Mouse (Mus musculus): ENCODE results near the gene Sipa1l2. TPM values are rescaled to one million over a fixed set of nuclear protein-coding genes. Genes with fewer than 3 reads are reported as not detected.

Gene Sipa1l2
- total and polyA plus RNA-seq, 2 experiments from 2014 or later, result 11.5 to 62.2 TPM

DNA sequence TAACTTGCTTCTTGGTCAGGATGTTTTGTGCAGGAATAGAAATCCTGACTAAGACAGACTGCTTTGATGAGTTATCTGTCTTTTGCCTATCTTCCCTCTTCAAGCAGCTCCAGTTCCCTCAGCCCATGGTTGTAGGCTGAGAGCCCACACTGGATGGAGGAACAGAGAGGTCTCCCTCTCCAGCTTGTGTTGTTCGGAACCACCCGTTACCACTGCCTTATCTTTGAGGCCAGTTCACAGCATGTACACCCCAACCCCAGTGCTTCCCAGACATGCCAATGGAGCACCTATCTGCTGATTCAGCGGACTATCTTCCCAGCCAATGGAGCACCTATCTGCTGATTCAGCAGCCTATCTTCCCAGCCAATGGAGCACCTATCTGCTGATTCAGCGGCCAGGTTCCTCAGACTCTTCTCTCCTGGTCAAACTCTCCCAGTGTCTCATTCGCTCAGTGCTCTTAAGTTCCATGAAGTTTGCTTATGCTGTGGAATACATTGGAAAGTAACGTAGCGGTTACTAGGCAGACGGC is 33.8 kb upstream of the Sipa1l2 start:
- Histone ChIP-seq H3K27me3 (ENCODE audit: insufficient read depth, low read length) (no peaks in the 10 kb centered on the region), H3K9ac (replicated peaks; ENCODE audit: low read length) (no peak overlapping the region), H3K4me3 (ENCODE audit: low read length) (no peak overlapping the region), H3K4me1 (ENCODE audit: insufficient read depth, low read length) (no peaks in the 10 kb centered on the region), H3K27ac (no peak overlapping the region), H3K4me2 (ENCODE audit: low read depth, low read length) (no peak overlapping the region), H3K9me3 (ENCODE audit: low read length) (no peaks in the 10 kb centered on the region), H3K36me3 (ENCODE audit: insufficient read depth, low read length) (no peaks in the 10 kb centered on the region)
- ATAC-seq, result no peak
- WGBS, result 89% methylated on average over 8 of the region's 8 CpGs
- TF ChIP-seq CTCF (IDR thresholded peaks at IDR 0.05; ENCODE audit: low read depth), result no peak
- DNase-seq (ENCODE audit: low spot score), result no peak

DNA sequence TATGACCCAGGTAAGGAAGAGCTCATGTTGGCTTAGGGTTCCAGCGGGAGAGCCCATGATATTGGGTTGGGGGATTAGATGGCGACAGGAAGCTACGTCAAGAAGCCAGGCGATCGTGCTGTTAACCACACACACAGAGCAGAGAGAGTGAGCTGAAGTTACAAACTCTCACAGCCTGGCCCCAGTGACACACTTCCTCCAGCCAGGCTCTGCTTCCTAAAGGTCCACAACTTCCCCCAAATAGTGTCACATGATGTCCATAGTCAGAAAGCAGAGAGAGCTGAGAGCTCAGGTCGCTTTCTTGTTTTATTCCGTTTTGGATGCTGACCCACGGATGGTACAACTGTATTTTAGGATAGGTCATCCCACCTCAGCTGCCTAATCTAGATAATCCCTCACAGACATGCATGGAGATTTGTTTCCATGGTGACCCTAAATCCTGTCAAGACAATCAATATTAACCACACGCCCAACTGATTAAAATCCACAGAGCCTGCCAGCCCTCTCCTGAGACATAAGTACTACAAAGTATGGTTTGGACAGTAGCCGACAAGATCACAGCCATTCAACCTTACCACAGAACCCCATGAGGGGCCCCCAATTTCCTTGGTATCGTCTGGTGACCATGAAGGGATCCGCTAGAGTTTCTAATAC is 30.6 kb upstream of the Sipa1l2 start:
- TF ChIP-seq CTCF (IDR thresholded peaks at IDR 0.05; ENCODE audit: low read depth), result no peak
- no peaks in the 10 kb centered on the region for H3K36me3 ChIP-seq (ENCODE audit: insufficient read depth, low read length)
- WGBS, result 71% methylated on average over 12 of the region's 12 CpGs

DNA sequence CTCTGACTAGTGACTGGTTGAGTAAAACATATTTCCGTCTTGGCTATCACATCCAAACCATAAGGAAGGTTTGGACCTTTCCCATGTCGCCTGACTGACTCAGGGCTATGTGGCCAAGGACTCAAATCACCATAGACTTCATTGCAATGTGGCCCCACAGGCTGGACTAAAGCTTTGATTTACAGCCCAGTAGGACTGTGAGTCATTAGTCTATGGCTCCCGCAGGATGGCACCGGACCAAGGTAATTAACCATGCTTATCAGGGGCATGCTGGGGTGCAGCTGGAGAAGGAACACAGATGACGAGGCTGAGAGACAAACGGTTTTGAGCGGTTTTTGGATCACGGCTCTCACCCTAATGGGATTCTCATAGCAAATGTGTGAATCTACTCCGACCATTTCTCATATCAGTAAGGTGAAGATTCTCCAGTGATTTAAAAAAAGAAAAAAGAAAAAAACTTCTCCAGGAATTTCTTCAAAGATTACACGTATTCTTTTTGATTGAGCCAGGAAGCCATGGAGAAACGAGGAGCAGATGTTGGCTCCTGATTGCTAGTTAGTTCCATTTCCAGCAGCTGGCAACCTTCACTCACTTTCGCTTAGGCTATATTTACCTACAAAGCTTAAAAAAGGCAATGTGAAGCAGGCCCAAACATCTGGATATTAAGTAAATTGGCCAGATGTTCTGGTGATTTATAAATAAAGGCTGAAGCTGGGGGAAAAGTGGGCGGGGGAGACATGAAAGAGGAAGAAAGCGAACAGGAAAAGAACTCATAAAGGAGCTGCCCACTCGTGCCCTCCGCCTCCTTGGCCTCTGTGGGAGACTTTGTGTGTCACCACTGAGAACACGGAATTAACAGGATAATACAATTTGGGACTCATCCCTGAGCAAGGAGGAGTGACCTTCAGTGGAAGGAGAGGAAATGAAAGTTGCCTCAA is 26.2 kb upstream of the Sipa1l2 start:
- no peak overlapping the region for H3K4me2 ChIP-seq (ENCODE audit: low read depth, low read length)

More for the DNA sequence above, 30.6 kb upstream of the Sipa1l2 start:
- Histone ChIP-seq H3K27me3 (ENCODE audit: insufficient read depth, low read length) (no peaks in the 10 kb centered on the region), H3K9me3 (ENCODE audit: low read length) (no peaks in the 10 kb centered on the region), H3K9ac (replicated peaks; ENCODE audit: low read length) (no peak overlapping the region), H3K4me1 (ENCODE audit: insufficient read depth, low read length) (no peaks in the 10 kb centered on the region), H3K4me2 (ENCODE audit: low read depth, low read length) (no peak overlapping the region), H3K27ac (no peak overlapping the region), H3K4me3 (ENCODE audit: low read length) (no peak overlapping the region)
- ATAC-seq (no peak), DNase-seq (ENCODE audit: low spot score) (no peak)

DNA sequence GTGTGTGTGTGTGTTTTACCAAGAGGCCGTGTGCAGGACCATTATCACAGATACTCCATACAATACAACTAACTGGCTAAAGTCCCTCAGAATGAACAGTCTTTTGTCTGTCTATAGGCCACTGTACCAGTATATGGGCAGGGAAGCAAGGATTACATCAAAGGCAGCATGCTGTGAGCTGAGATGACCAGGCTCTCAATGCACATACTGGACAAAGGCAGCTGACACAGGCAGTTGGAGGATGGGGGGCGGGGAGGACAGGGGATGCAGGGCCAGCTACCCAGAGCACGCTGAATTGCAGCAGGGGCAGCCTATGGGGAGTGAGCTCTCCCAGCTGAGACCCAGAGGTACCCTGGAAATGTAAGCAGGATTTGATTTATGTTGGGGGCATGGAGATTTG is 20.8 kb upstream of the Sipa1l2 start:
- H3K9ac ChIP-seq (replicated peaks; ENCODE audit: low read length), result no peak overlapping the region
- TF ChIP-seq CTCF (IDR thresholded peaks at IDR 0.05; ENCODE audit: low read depth), result no peak
- no peak overlapping the region for H3K4me2 ChIP-seq (ENCODE audit: low read depth, low read length)
- ATAC-seq, result no peak
- no peak overlapping the region for H3K4me3 ChIP-seq (ENCODE audit: low read length)
- no peaks in the 10 kb centered on the region for H3K9me3 ChIP-seq (ENCODE audit: low read length)
- H3K36me3 ChIP-seq (ENCODE audit: insufficient read depth, low read length), result no peaks in the 10 kb centered on the region
- no peaks in the 10 kb centered on the region for H3K27me3 ChIP-seq (ENCODE audit: insufficient read depth, low read length)
- no peak overlapping the region for H3K27ac ChIP-seq
- 34% methylated on average over 3 of the region's 3 CpGs for WGBS
- H3K4me1 ChIP-seq (ENCODE audit: insufficient read depth, low read length), result no peaks in the 10 kb centered on the region
- no peak for DNase-seq (ENCODE audit: low spot score)

More for the DNA sequence above, 26.2 kb upstream of the Sipa1l2 start:
- Histone ChIP-seq H3K27ac (no peak overlapping the region), H3K9ac (replicated peaks; ENCODE audit: low read length) (no peak overlapping the region), H3K27me3 (ENCODE audit: insufficient read depth, low read length) (no peaks in the 10 kb centered on the region), H3K4me1 (ENCODE audit: insufficient read depth, low read length) (no peaks in the 10 kb centered on the region), H3K4me3 (ENCODE audit: low read length) (no peak overlapping the region), H3K9me3 (ENCODE audit: low read length) (no peaks in the 10 kb centered on the region), H3K36me3 (ENCODE audit: insufficient read depth, low read length) (no peaks in the 10 kb centered on the region)
- TF ChIP-seq CTCF (IDR thresholded peaks at IDR 0.05; ENCODE audit: low read depth), result no peak
- ATAC-seq (peak; percentile 80), DNase-seq (ENCODE audit: low spot score) (peak; percentile 88)
- 31% methylated on average over 17 of the region's 17 CpGs for WGBS

DNA sequence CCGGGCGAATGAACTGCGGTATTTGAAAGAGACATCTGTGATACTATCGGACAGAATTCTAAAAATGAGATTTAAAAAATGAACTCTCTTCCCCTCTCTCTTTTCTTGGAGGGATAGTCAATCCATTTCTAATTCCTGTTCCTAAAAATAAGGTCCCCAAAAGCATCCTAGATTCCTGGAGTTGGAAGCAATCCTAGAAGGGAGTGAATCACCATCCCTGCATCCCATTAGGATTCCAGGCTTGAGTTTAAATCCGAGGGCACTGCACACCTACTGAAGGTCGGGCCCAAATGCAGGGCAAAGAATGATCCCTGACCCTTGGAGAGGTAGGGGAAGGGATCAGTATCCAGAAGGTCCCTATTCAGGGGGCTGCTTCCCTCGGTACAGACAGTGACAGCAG is 17.0 kb upstream of the Sipa1l2 start:
- no peak for TF ChIP-seq CTCF (IDR thresholded peaks at IDR 0.05; ENCODE audit: low read depth)
- no peak overlapping the region for H3K4me3 ChIP-seq (ENCODE audit: low read length)
- H3K27me3 ChIP-seq (ENCODE audit: insufficient read depth, low read length), result no peaks in the 10 kb centered on the region
- H3K4me2 ChIP-seq (ENCODE audit: low read depth, low read length), result no peak overlapping the region
- no peaks in the 10 kb centered on the region for H3K4me1 ChIP-seq (ENCODE audit: insufficient read depth, low read length)
- no peak overlapping the region for H3K27ac ChIP-seq
- 82% methylated on average over 7 of the region's 7 CpGs for WGBS
- DNase-seq (ENCODE audit: low spot score) (no peak), ATAC-seq (no peak)
- H3K9ac ChIP-seq (replicated peaks; ENCODE audit: low read length), result no peak overlapping the region
- no peaks in the 10 kb centered on the region for H3K36me3 ChIP-seq (ENCODE audit: insufficient read depth, low read length)
- H3K9me3 ChIP-seq (ENCODE audit: low read length), result no peaks in the 10 kb centered on the region

DNA sequence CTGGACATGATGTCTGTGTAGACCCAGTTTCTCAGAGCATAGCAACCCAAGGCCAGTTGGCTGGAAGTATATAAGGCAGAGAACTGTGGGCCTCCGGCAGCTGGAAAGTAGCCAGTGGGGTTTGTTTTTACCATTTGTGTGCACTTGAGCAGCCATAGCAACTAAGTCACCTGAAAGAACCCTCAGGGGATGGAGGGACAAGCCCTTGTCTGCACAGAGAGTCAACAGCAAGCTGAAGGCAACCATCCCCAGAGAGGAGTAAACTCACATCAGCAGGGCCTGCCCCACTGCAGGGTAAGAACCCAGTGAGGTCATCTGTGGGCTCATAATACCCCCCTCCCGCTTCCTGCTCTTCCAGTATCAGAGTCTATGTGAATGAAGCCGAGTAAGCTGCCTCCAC is 14.7 kb upstream of the Sipa1l2 start:
- Histone ChIP-seq H3K4me2 (ENCODE audit: low read depth, low read length) (no peak overlapping the region), H3K4me1 (ENCODE audit: insufficient read depth, low read length) (no peaks in the 10 kb centered on the region), H3K36me3 (ENCODE audit: insufficient read depth, low read length) (no peaks in the 10 kb centered on the region), H3K27me3 (ENCODE audit: insufficient read depth, low read length) (no peaks in the 10 kb centered on the region), H3K9ac (replicated peaks; ENCODE audit: low read length) (no peak overlapping the region), H3K27ac (no peak overlapping the region), H3K9me3 (ENCODE audit: low read length) (no peaks in the 10 kb centered on the region), H3K4me3 (ENCODE audit: low read length) (no peak overlapping the region)
- DNase-seq (ENCODE audit: low spot score) (peak; percentile 30), ATAC-seq (no peak)
- WGBS, result 58% methylated on average over 3 of the region's 3 CpGs
- TF ChIP-seq CTCF (IDR thresholded peaks at IDR 0.05; ENCODE audit: low read depth), result no peak

All from hindbrain, postnatal 0 days (tissue).